Mouse (Mus musculus): ENCODE data around the gene 0610040J01Rik. TPM values are rescaled to one million over a fixed set of nuclear protein-coding genes. Genes with fewer than 3 reads are reported as not detected.

0610040J01Rik gene
- polyA plus RNA-seq, 1 experiment from 2014 or later = 53.8 TPM

- TF ChIP-seq CTCF (IDR thresholded peaks at IDR 0.05; ENCODE audit: low read depth) = no peak
- Histone ChIP-seq H3K9ac (ENCODE audit: low read length) (no peak overlapping the region), H3K27me3 (ENCODE audit: control insufficient read depth, insufficient read depth, low read length) (no peaks in the 10 kb centered on the region), H3K4me1 (replicated peaks; ENCODE audit: control insufficient read depth, insufficient read depth) (no peaks in the 10 kb centered on the region), H3K27ac (replicated peaks) (no peak overlapping the region), H3K4me2 (replicated peaks; ENCODE audit: low read depth) (no peak overlapping the region), H3K36me3 (ENCODE audit: control insufficient read depth, insufficient read depth, low read length) (no peaks in the 10 kb centered on the region), H3K9me3 (ENCODE audit: control insufficient read depth, low read length) (no peaks in the 10 kb centered on the region), H3K4me3 (ENCODE audit: low read depth, low read length) (no peak overlapping the region)
- no peak for DNase-seq (ENCODE audit: low spot score)
- WGBS = 81% methylated on average over 9 of the region's 9 CpGs
- no peak for ATAC-seq (ENCODE audit: low FRiP score, low TSS enrichment)
Observed at GRCm38 (mm10) chr5:63943291-63943690, 131.1 kb downstream of the 0610040J01Rik start.

- no peak overlapping the region for H3K9ac ChIP-seq (ENCODE audit: low read length)
- no peaks in the 10 kb centered on the region for H3K27me3 ChIP-seq (ENCODE audit: control insufficient read depth, insufficient read depth, low read length)
- no peak for TF ChIP-seq EP300 (optimal IDR thresholded peaks at IDR 0.05)
- TF ChIP-seq CTCF (IDR thresholded peaks at IDR 0.05; ENCODE audit: low read depth) = no peak
- H3K27ac ChIP-seq (replicated peaks) = no peak overlapping the region
- no peak overlapping the region for H3K4me2 ChIP-seq (replicated peaks; ENCODE audit: low read depth)
- 86% methylated on average over 8 of the region's 8 CpGs for WGBS
- no peak for DNase-seq (ENCODE audit: low spot score)
- H3K4me1 ChIP-seq (replicated peaks; ENCODE audit: control insufficient read depth, insufficient read depth) = 0 out of 2 replicates have a peak, but pooled peaks cover 6% of the 10 kb centered on the region
- ATAC-seq (ENCODE audit: low FRiP score, low TSS enrichment) = no peak
- no peaks in the 10 kb centered on the region for H3K36me3 ChIP-seq (ENCODE audit: control insufficient read depth, insufficient read depth, low read length)
- H3K9me3 ChIP-seq (ENCODE audit: control insufficient read depth, low read length) = no peaks in the 10 kb centered on the region
- H3K4me3 ChIP-seq (ENCODE audit: low read depth, low read length) = no peak overlapping the region
Observed at GRCm38 (mm10) chr5:63947526-63947925, 135.4 kb downstream of the 0610040J01Rik start.

GRCm38 (mm10) chr5:63949195-63949594 is 137.0 kb downstream of the 0610040J01Rik start:
- H3K4me2 ChIP-seq (replicated peaks; ENCODE audit: low read depth) = no peak overlapping the region
- 22% methylated on average over 3 of the region's 3 CpGs for WGBS
- no peak overlapping the region for H3K9ac ChIP-seq (ENCODE audit: low read length)
- TF ChIP-seq EP300 (optimal IDR thresholded peaks at IDR 0.05) (no peak), CTCF (IDR thresholded peaks at IDR 0.05; ENCODE audit: low read depth) (no peak)
- DNase-seq (ENCODE audit: low spot score) (peak; percentile 58), ATAC-seq (ENCODE audit: low FRiP score, low TSS enrichment) (peak; percentile 19; the same call in 1 of the 2 replicates)
- no peaks in the 10 kb centered on the region for H3K36me3 ChIP-seq (ENCODE audit: control insufficient read depth, insufficient read depth, low read length)
- H3K27ac ChIP-seq (replicated peaks) = peak overlapping the region; percentile 35; the same call in 1 of the 2 replicates
- no peaks in the 10 kb centered on the region for H3K27me3 ChIP-seq (ENCODE audit: control insufficient read depth, insufficient read depth, low read length)
- no peak overlapping the region for H3K4me3 ChIP-seq (ENCODE audit: low read depth, low read length)
- H3K9me3 ChIP-seq (ENCODE audit: control insufficient read depth, low read length) = no peaks in the 10 kb centered on the region
- H3K4me1 ChIP-seq (replicated peaks; ENCODE audit: control insufficient read depth, insufficient read depth) = 0 out of 2 replicates have a peak, but pooled peaks cover 6% of the 10 kb centered on the region

Other genes starting within 250 kb of the 0610040J01Rik start
- 0.50 and 0.61 TPM in 2 replicates for gene Nwd2, start 163.3 kb upstream of the 0610040J01Rik start, polyA plus RNA-seq (2015; fragmentation: Nextera tagmentation; extraction: Ambion mirVana)
- gene Rell1, start 156.5 kb downstream of the 0610040J01Rik start, polyA plus RNA-seq (2015; fragmentation: Nextera tagmentation; extraction: Ambion mirVana) = 16.6 and 17.4 TPM in 2 replicates